11 mouse cellular contexts compared by ENCODE assay signal in genomic region chr11:58982471-58983097, GRCm38 (mm10). TPM values are rescaled to one million over a fixed set of nuclear protein-coding genes. Genes with fewer than 3 reads are reported as not detected.
DNase-seq lines count a peak whose midpoint lies in the region; ATAC-seq and TF ChIP-seq lines count a peak whose summit lies in the region.
"Had no signal": no experiment of that assay in that cellular context is flagged by ENCODE, and none has a peak within 500 bp of the region (broad histone marks: within the 10 kb centered on the region; RNA-seq: fewer than 3 reads in every experiment).

No protein-coding gene starts in this region.

- no peak overlapping the region for H3K4me2 ChIP-seq in heart, embryonic 12.5 days
- peak overlapping the region; percentile 96; the same call in 1 of the 2 replicates for H3K4me2 ChIP-seq in heart, embryonic 15.5 days
- no peak overlapping the region for H3K4me2 ChIP-seq in midbrain, embryonic 13.5 days (replicated peaks)
- H3K4me2 ChIP-seq: limb, embryonic 13.5 days; midbrain, embryonic 12.5 days had no signal

- no peaks in the 10 kb centered on the region for H3K9me3 ChIP-seq in heart, embryonic 12.5 days (replicated peaks)
- no peaks in the 10 kb centered on the region for H3K9me3 ChIP-seq in heart, embryonic 15.5 days (replicated peaks)
- H3K9me3 ChIP-seq in midbrain, embryonic 13.5 days, result no peaks in the 10 kb centered on the region
- H3K9me3 ChIP-seq: limb, embryonic 13.5 days; midbrain, embryonic 12.5 days had no signal

- H3K4me1 ChIP-seq in heart, embryonic 12.5 days (replicated peaks), result peaks cover 86% of the 10 kb centered on the region
- H3K4me1 ChIP-seq in heart, embryonic 15.5 days (replicated peaks), result peaks cover 83% of the 10 kb centered on the region
- H3K4me1 ChIP-seq in spleen, adult 2 months (ENCODE audit: control insufficient read depth, insufficient read depth, insufficient read length), result peaks cover 26% of the 10 kb centered on the region; the same call in 1 of the 2 replicates
- peaks cover 36% of the 10 kb centered on the region for H3K4me1 ChIP-seq in midbrain, embryonic 13.5 days (replicated peaks)

- WGBS in heart, embryonic 12.5 days, result 78% methylated on average over 18 of the region's 18 CpGs
- WGBS in heart, embryonic 15.5 days, result 77% methylated on average over 18 of the region's 18 CpGs
- 32% methylated on average over 18 of the region's 18 CpGs for WGBS in spleen, adult 2 months
- 91% methylated on average over 18 of the region's 18 CpGs for WGBS in midbrain, embryonic 13.5 days

- H3K4me3 ChIP-seq in heart, embryonic 12.5 days, result no peak overlapping the region
- no peak overlapping the region for H3K4me3 ChIP-seq in heart, embryonic 15.5 days
- H3K4me3 ChIP-seq in spleen, adult 2 months (ENCODE audit: extremely low read depth, insufficient read depth, insufficient read length), result no peak overlapping the region; the same call in 1 of the 2 replicates
- no peak overlapping the region for H3K4me3 ChIP-seq in midbrain, embryonic 13.5 days (replicated peaks)
- H3K4me3 ChIP-seq: limb, embryonic 13.5 days; midbrain, embryonic 12.5 days had no signal

- intact Hi-C loops in heart, postnatal 14 days (cut with DNase I), result no loop called here

- no peak for TF ChIP-seq POLR2A in spleen, adult 2 months (IDR thresholded peaks at IDR 0.05; ENCODE audit: low read depth, low read length)

- ATAC-seq in heart, embryonic 12.5 days (ENCODE audit: insufficient number of reproducible peaks, low FRiP score), result no peak
- ATAC-seq in heart, embryonic 15.5 days (replicated peaks; ENCODE audit: insufficient number of reproducible peaks, insufficient read depth, low FRiP score, low read depth), result no peak
- no peak for ATAC-seq in midbrain, embryonic 13.5 days

- H3K27ac ChIP-seq in heart, embryonic 12.5 days (ENCODE audit: poor library complexity, severe bottlenecking), result peak overlapping the region; percentile 97; the same call in 1 of the 2 replicates
- H3K27ac ChIP-seq in heart, embryonic 15.5 days, result peak overlapping the region; percentile 76
- peak overlapping the region; percentile 84 for H3K27ac ChIP-seq in spleen, adult 2 months (ENCODE audit: insufficient read depth, low read length)
- no peak overlapping the region for H3K27ac ChIP-seq in midbrain, embryonic 13.5 days
- H3K27ac ChIP-seq: limb, embryonic 13.5 days; midbrain, embryonic 12.5 days had no signal

- H3K36me3 ChIP-seq in heart, embryonic 12.5 days, result peaks cover 52% of the 10 kb centered on the region
- peaks cover 38% of the 10 kb centered on the region for H3K36me3 ChIP-seq in heart, embryonic 15.5 days
- peaks cover 32% of the 10 kb centered on the region for H3K36me3 ChIP-seq in spleen, adult 2 months (ENCODE audit: control insufficient read depth, insufficient read depth, low read length)
- peaks cover 54% of the 10 kb centered on the region for H3K36me3 ChIP-seq in midbrain, embryonic 13.5 days

- H3K9ac ChIP-seq in heart, embryonic 12.5 days, result peak overlapping the region; percentile 22; the same call in 1 of the 2 replicates
- 0 out of 2 replicates have a peak overlapping the region, but pooled peaks have one; percentile 3 for H3K9ac ChIP-seq in heart, embryonic 15.5 days
- H3K9ac ChIP-seq in midbrain, embryonic 13.5 days (replicated peaks), result no peak overlapping the region
- H3K9ac ChIP-seq: midbrain, embryonic 12.5 days had no signal

- no peaks in the 10 kb centered on the region for H3K27me3 ChIP-seq in heart, embryonic 12.5 days (replicated peaks)
- no peaks in the 10 kb centered on the region for H3K27me3 ChIP-seq in heart, embryonic 15.5 days
- no peaks in the 10 kb centered on the region for H3K27me3 ChIP-seq in spleen, adult 2 months (ENCODE audit: control insufficient read depth, insufficient read depth, low read length)
- no peaks in the 10 kb centered on the region for H3K27me3 ChIP-seq in midbrain, embryonic 13.5 days
- H3K27me3 ChIP-seq: limb, embryonic 13.5 days; midbrain, embryonic 12.5 days had no signal

- TF ChIP-seq CTCF in spleen, adult 2 months (IDR thresholded peaks at IDR 0.05; ENCODE audit: extremely low read depth, insufficient read depth, insufficient read length, insufficient replicate concordance), result no peak

- no peak for DNase-seq in heart, postnatal 14 days
- peak; percentile 83 to 88 for DNase-seq in B cell, adult 2 months
- peak; percentile 67 to 91 for DNase-seq in spleen, adult 2 months (ENCODE audit: low read depth in 1 of 2, low spot score in 2 of 2)
- DNase-seq in adrenal gland, adult 2 months, result no peak
- no peak for DNase-seq in frontal cortex, postnatal 25 days (ENCODE audit: low spot score in 2 of 2)
- DNase-seq: cerebellum, adult 11 months had no signal

RNA-seq across cellular contexts. Expression of gene Trim11, which starts 4.7 kb away (rescaled TPM):
- 27.6 and 30.8 TPM in 2 replicates for polyA plus RNA-seq in heart, embryonic 12.5 days (2016; fragmentation: Nextera tagmentation; extraction: Ambion mirVana)
- total RNA-seq in heart, postnatal 14 days (2021), result 10 to 100 TPM; 17.6 to 18.1 TPM
- polyA plus RNA-seq in heart, embryonic 15.5 days (2015; fragmentation: Nextera tagmentation; extraction: Ambion mirVana), result 26.9 and 34.6 TPM in 2 replicates
- polyA plus RNA-seq in spleen, adult 2 months (2012; rRNA removed), result 55.6 and 62.0 TPM in 2 replicates
- 10 to 100 TPM; 21.3 to 23.4 TPM for total RNA-seq in adrenal gland, adult 2 months (2021)
- 45.2 and 45.7 TPM in 2 replicates for polyA plus RNA-seq in adrenal gland, adult 2 months (2012; rRNA removed)
- polyA plus RNA-seq in midbrain, embryonic 13.5 days (2015; fragmentation: Nextera tagmentation; extraction: Ambion mirVana), result 18.7 and 21.9 TPM in 2 replicates

RNA-seq across cellular contexts. Expression of gene Hist3h2a, which starts 28.1 kb away (rescaled TPM):
- 26.5 and 28.4 TPM in 2 replicates for polyA plus RNA-seq in heart, embryonic 12.5 days (2016; fragmentation: Nextera tagmentation; extraction: Ambion mirVana)
- 10 to 100 TPM; 22.0 to 28.0 TPM for total RNA-seq in heart, postnatal 14 days (2021)
- 30.4 and 34.7 TPM in 2 replicates for polyA plus RNA-seq in heart, embryonic 15.5 days (2015; fragmentation: Nextera tagmentation; extraction: Ambion mirVana)
- 14.8 and 20.0 TPM in 2 replicates for polyA plus RNA-seq in spleen, adult 2 months (2012; rRNA removed)
- 10 to 100 TPM; 13.5 to 26.3 TPM for total RNA-seq in adrenal gland, adult 2 months (2021)
- 15.4 and 19.1 TPM in 2 replicates for polyA plus RNA-seq in adrenal gland, adult 2 months (2012; rRNA removed)
- 149 and 155 TPM in 2 replicates for polyA plus RNA-seq in midbrain, embryonic 13.5 days (2015; fragmentation: Nextera tagmentation; extraction: Ambion mirVana)

RNA-seq across cellular contexts. Expression of gene Trim17, which starts 28.1 kb away (rescaled TPM):
- polyA plus RNA-seq in heart, embryonic 12.5 days (2016; fragmentation: Nextera tagmentation; extraction: Ambion mirVana), result 1.1 and 1.5 TPM in 2 replicates
- total RNA-seq in heart, postnatal 14 days (2021), result under 1 TPM; 0.10 to 0.19 TPM
- 0.27 and 0.57 TPM in 2 replicates for polyA plus RNA-seq in heart, embryonic 15.5 days (2015; fragmentation: Nextera tagmentation; extraction: Ambion mirVana)
- 0.06 and 0.23 TPM in 2 replicates for polyA plus RNA-seq in spleen, adult 2 months (2012; rRNA removed)
- under 1 TPM; 0.17 TPM for total RNA-seq in adrenal gland, adult 2 months (2021)
- polyA plus RNA-seq in adrenal gland, adult 2 months (2012; rRNA removed), result 0.18 and 0.36 TPM in 2 replicates
- polyA plus RNA-seq in midbrain, embryonic 13.5 days (2015; fragmentation: Nextera tagmentation; extraction: Ambion mirVana), result 1.1 and 1.3 TPM in 2 replicates

RNA-seq across cellular contexts. Expression of gene Hist3h2ba, which starts 33.9 kb away (rescaled TPM):
- polyA plus RNA-seq in heart, embryonic 12.5 days (2016; fragmentation: Nextera tagmentation; extraction: Ambion mirVana), result 8.5 and 11.6 TPM in 2 replicates
- 10 to 100 TPM in 1 of 2 experiments, 1 to 10 TPM in 1; 3.9 to 14.1 TPM for total RNA-seq in heart, postnatal 14 days (2021)
- 18.0 and 18.3 TPM in 2 replicates for polyA plus RNA-seq in heart, embryonic 15.5 days (2015; fragmentation: Nextera tagmentation; extraction: Ambion mirVana)
- polyA plus RNA-seq in spleen, adult 2 months (2012; rRNA removed), result 13.2 and 21.2 TPM in 2 replicates
- total RNA-seq in adrenal gland, adult 2 months (2021), result 1 to 10 TPM; 2.5 to 8.2 TPM
- 5.1 and 9.1 TPM in 2 replicates for polyA plus RNA-seq in adrenal gland, adult 2 months (2012; rRNA removed)
- 383 and 402 TPM in 2 replicates for polyA plus RNA-seq in midbrain, embryonic 13.5 days (2015; fragmentation: Nextera tagmentation; extraction: Ambion mirVana)

RNA-seq across cellular contexts. Expression of gene Rnf187, which starts 43.9 kb away (rescaled TPM):
- 208 and 213 TPM in 2 replicates for polyA plus RNA-seq in heart, embryonic 12.5 days (2016; fragmentation: Nextera tagmentation; extraction: Ambion mirVana)
- 100 to 1,000 TPM; 150 to 151 TPM for total RNA-seq in heart, postnatal 14 days (2021)
- 170 and 210 TPM in 2 replicates for polyA plus RNA-seq in heart, embryonic 15.5 days (2015; fragmentation: Nextera tagmentation; extraction: Ambion mirVana)
- 157 and 230 TPM in 2 replicates for polyA plus RNA-seq in spleen, adult 2 months (2012; rRNA removed)
- 100 to 1,000 TPM; 143 to 198 TPM for total RNA-seq in adrenal gland, adult 2 months (2021)
- polyA plus RNA-seq in adrenal gland, adult 2 months (2012; rRNA removed), result 545 and 648 TPM in 2 replicates
- polyA plus RNA-seq in midbrain, embryonic 13.5 days (2015; fragmentation: Nextera tagmentation; extraction: Ambion mirVana), result 453 and 491 TPM in 2 replicates

Comparison
In these comparisons a context has a peak if more than half of its experiments do, and no peak if none do; other contexts are left out.
1. DNase-seq: peak in B cell, adult 2 months (2 of 2) and spleen, adult 2 months (2 of 2); none in heart, postnatal 14 days (0 of 2), adrenal gland, adult 2 months (single experiment) and frontal cortex, postnatal 25 days (0 of 2).